Mouse (Mus musculus) thymus, postnatal 10 days (tissue): ENCODE results near the gene Gm20458.

Experiments
- DNase-seq, 2 experiments: peaks; one replicate each; pipeline ENCODE4 v3.0.0; 2021; ENCODE audit warnings: low spot score in 2 of 2

Gm20458 gene

GRCm38 (mm10) chr2:164537003-164537402 is 76.2 kb downstream of the Gm20458 start:
- DNase-seq, result no peak
